ENCODE assay signal across 22 mouse cellular contexts in genomic region chr3:123580038-123580437, GRCm38 (mm10).
DNase-seq lines count a peak whose midpoint lies in the region; ATAC-seq lines count a peak whose summit lies in the region.
"Had no signal": no experiment of that assay in that cellular context is flagged by ENCODE, and none has a peak within 500 bp of the region (broad histone marks: within the 10 kb centered on the region; RNA-seq: fewer than 3 reads in every experiment).

No protein-coding gene starts in this region.

- H3K27me3 ChIP-seq in embryonic facial prominence, embryonic 14.5 days (replicated peaks; ENCODE audit: control insufficient read depth, insufficient read depth, low read length) = no peaks in the 10 kb centered on the region
- H3K27me3 ChIP-seq in embryonic facial prominence, embryonic 10.5 days (replicated peaks; ENCODE audit: low read depth, poor library complexity, severe bottlenecking) = no peaks in the 10 kb centered on the region
- H3K27me3 ChIP-seq: CH12.LX; embryonic facial prominence, embryonic 13.5 days; forebrain, embryonic 13.5 days; Patski had no signal

- WGBS in embryonic facial prominence, embryonic 14.5 days = 46% methylated on average over 8 of the region's 8 CpGs
- 82% methylated on average over 8 of the region's 8 CpGs for WGBS in embryonic facial prominence, embryonic 10.5 days

- no peak overlapping the region for H3K27ac ChIP-seq in embryonic facial prominence, embryonic 14.5 days (replicated peaks; ENCODE audit: low read depth, low read length)
- H3K27ac ChIP-seq in embryonic facial prominence, embryonic 10.5 days (replicated peaks) = no peak overlapping the region
- H3K27ac ChIP-seq: embryonic facial prominence, embryonic 13.5 days; forebrain, embryonic 13.5 days had no signal

- peak; percentile 25 for DNase-seq in embryonic facial prominence, embryonic 14.5 days (ENCODE audit: low spot score)
- no peak for DNase-seq in embryonic facial prominence, embryonic 10.5 days (ENCODE audit: low spot score)
- peak; percentile 17 for DNase-seq in layer of hippocampus, adult 9-11 months
- no peak for DNase-seq in layer of hippocampus, adult 8-10 months (ENCODE audit: low spot score in 2 of 2)
- DNase-seq in brain, adult 2 months (ENCODE audit: low read depth, low spot score) = peak; percentile 65
- no peak for DNase-seq in adrenal gland, adult 8-10 months
- DNase-seq: adrenal gland, postnatal 10 days; adrenal gland, postnatal 25 days; B cell, adult 2 months; cerebellum, adult 11-12 months; cerebellum, adult 2 months; cerebellum, adult 9-10 months; cerebellum, postnatal 10 days; cerebellum, postnatal 25 days had no signal

- ATAC-seq in embryonic facial prominence, embryonic 14.5 days (ENCODE audit: low read depth) = no peak
- ATAC-seq: activated CD4-positive, CD25-positive, alpha-beta regulatory T cell, adult 4 months; CD4-positive, CD25-positive, alpha-beta regulatory T cell, adult 4 months; forebrain, embryonic 13.5 days; forebrain, embryonic 16.5 days; Patski had no signal

- H3K36me3 ChIP-seq in embryonic facial prominence, embryonic 14.5 days (ENCODE audit: control insufficient read depth, insufficient read depth, low read length) = no peaks in the 10 kb centered on the region
- no peaks in the 10 kb centered on the region for H3K36me3 ChIP-seq in embryonic facial prominence, embryonic 10.5 days (replicated peaks)
- H3K36me3 ChIP-seq: embryonic facial prominence, embryonic 13.5 days; G1E had no signal

- no peak overlapping the region for H3K4me3 ChIP-seq in embryonic facial prominence, embryonic 14.5 days (ENCODE audit: low read depth, low read length)
- no peak overlapping the region for H3K4me3 ChIP-seq in embryonic facial prominence, embryonic 10.5 days
- H3K4me3 ChIP-seq: embryonic facial prominence, embryonic 13.5 days; forebrain, embryonic 13.5 days had no signal

- H3K9ac ChIP-seq in embryonic facial prominence, embryonic 14.5 days (ENCODE audit: low read depth, low read length) = no peak overlapping the region
- H3K9ac ChIP-seq: embryonic facial prominence, embryonic 13.5 days; forebrain, embryonic 13.5 days had no signal

- H3K4me2 ChIP-seq in embryonic facial prominence, embryonic 14.5 days (ENCODE audit: low read depth, low read length) = no peak overlapping the region
- H3K4me2 ChIP-seq: embryonic facial prominence, embryonic 13.5 days; forebrain, embryonic 13.5 days had no signal

- no peaks in the 10 kb centered on the region for H3K4me1 ChIP-seq in embryonic facial prominence, embryonic 14.5 days (ENCODE audit: control insufficient read depth, insufficient read depth, low read length)
- no peaks in the 10 kb centered on the region for H3K4me1 ChIP-seq in embryonic facial prominence, embryonic 10.5 days
- H3K4me1 ChIP-seq: embryonic facial prominence, embryonic 13.5 days; forebrain, embryonic 13.5 days had no signal

- no peaks in the 10 kb centered on the region for H3K9me3 ChIP-seq in embryonic facial prominence, embryonic 14.5 days (ENCODE audit: control insufficient read depth, low read length)
- no peaks in the 10 kb centered on the region for H3K9me3 ChIP-seq in embryonic facial prominence, embryonic 10.5 days
- H3K9me3 ChIP-seq: embryonic facial prominence, embryonic 13.5 days; forebrain, embryonic 13.5 days had no signal

Comparison
In these comparisons a context has a peak if more than half of its experiments do, and no peak if none do; other contexts are left out.
1. DNase-seq: peak in embryonic facial prominence, embryonic 14.5 days (single experiment), layer of hippocampus, adult 9-11 months (single experiment) and brain, adult 2 months (single experiment); none in embryonic facial prominence, embryonic 10.5 days (single experiment), layer of hippocampus, adult 8-10 months (0 of 2) and adrenal gland, adult 8-10 months (single experiment).